Mouse (Mus musculus): ENCODE data around the gene Trim2.

Trim2 gene

GRCm38 (mm10) chr3:84135387-84135786 lies 171.3 kb downstream of the Trim2 start:
- DNase-seq (ENCODE audit: low spot score) = no peak

- no peak for DNase-seq (ENCODE audit: low spot score)
Observed at GRCm38 (mm10) chr3:84131369-84131768, 175.3 kb downstream of the Trim2 start.

- DNase-seq (ENCODE audit: low spot score) = no peak
Observed at GRCm38 (mm10) chr3:84130776-84131175, 175.9 kb downstream of the Trim2 start.

GRCm38 (mm10) chr3:84128871-84129870 lies 177.5 kb downstream of the Trim2 start:
- DNase-seq (ENCODE audit: low spot score) = no peak

GRCm38 (mm10) chr3:84127431-84127830 lies 179.2 kb downstream of the Trim2 start:
- DNase-seq (ENCODE audit: low spot score) = no peak

GRCm38 (mm10) chr3:84126721-84127120 lies 180.0 kb downstream of the Trim2 start:
- DNase-seq (ENCODE audit: low spot score) = no peak

GRCm38 (mm10) chr3:84125704-84126289 lies 180.9 kb downstream of the Trim2 start:
- DNase-seq (ENCODE audit: low spot score) = no peak

- DNase-seq (ENCODE audit: low spot score) = peak; percentile 36
Observed at GRCm38 (mm10) chr3:84123461-84123860, 183.2 kb downstream of the Trim2 start.

- no peak for DNase-seq (ENCODE audit: low spot score)
Observed at GRCm38 (mm10) chr3:84118718-84119117, 188.0 kb downstream of the Trim2 start.

GRCm38 (mm10) chr3:84118178-84118577 lies 188.5 kb downstream of the Trim2 start:
- no peak for DNase-seq (ENCODE audit: low spot score)
